Mouse (Mus musculus) regulatory T cell (primary cell): ENCODE results near the gene Grn.

ENCODE experiments used
- in situ Hi-C: fragments of 300-600 bp; cut with MboI, MseI; formaldehyde crosslinking; loops from one replicate; pipeline ENCODE4 v1.15.1; 2025; ENCODE audit warnings: high pct_unique_total_duplicates

Gene Grn

DNA sequence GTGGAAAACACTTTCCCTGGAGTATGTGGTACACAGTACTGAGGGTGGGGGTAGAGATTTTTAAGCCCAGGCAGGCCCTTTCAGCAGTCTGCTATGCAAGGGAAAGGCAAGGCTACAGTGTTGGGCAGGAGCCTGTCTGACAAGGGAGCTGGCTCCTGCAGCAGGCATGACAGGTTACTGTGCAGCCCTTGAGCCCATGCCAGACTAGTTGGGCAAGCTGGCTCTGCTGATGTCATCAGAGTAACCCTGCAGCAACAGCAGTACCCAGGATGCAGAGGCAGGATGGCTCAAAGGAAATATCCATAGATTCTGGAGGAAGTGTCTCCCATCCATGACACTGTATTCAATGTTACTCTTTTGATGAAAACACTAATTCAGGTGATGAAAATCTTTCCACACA, 11.2 kb upstream of the Grn start:
- in situ Hi-C loops: loop anchor here (25.0 kb wide), 1 partner anchor 957 kb away; the partner anchor contains the start of genes Rnd2 and Vat1

GRCm38 (mm10) chr11:102421559-102421958, 8.6 kb upstream of the Grn start:
- in situ Hi-C loops: loop anchor here (25.0 kb wide), 1 partner anchor 959 kb away; the partner anchor contains the start of genes Rnd2 and Vat1

DNA sequence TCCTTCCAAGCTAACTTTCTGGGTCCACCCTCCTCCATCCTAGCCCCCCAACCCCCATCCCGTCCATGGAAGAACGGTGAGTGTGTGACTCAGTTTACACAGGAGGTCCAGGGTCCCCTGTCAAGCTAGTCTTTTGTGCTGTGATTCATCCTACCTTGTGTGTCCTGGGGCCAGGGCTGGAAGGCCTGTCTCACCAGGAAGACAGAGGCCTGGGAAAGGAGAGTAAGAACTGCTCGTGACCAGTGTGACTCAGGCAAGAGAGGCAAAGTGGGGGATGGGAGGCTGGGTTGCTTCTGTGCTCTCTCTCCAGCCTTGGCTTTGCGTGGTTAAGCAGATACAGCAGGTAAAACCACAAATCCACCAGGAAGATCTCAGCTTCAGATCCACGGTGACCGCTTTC, 5.4 kb upstream of the Grn start:
- in situ Hi-C loops: loop anchor here (25.0 kb wide), 1 partner anchor 962 kb away; the partner anchor contains the start of genes Rnd2 and Vat1

GRCm38 (mm10) chr11:102425555-102426316, 4.4 kb upstream of the Grn start:
- in situ Hi-C loops: no loop called here

DNA sequence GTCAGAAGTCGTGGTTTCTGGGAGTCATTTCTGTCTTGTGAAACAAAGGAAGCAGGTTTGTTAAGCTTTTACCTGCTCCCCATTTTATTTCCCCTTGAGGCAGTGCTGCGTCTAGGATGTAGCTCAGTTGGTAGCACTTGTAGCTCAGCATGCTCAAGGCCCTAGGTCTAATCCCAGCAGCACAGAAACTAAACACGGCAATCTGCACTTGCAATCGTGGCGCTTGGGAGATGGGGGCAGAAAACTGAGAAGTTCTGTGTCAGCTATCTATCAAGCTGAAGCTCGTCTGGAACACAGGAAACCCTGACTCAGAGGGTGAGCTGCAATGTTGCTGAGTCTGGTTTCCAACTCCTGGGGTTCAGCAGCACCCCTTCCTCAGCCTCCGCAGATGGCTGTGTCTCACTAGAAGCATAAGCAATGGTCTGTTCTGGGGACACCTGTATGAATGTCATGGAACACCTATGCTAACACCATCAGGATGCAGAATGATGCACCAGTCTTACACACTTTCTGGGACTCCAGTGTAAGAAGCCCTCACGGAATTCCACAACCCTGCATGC, 1.1 kb upstream of the Grn start:
- in situ Hi-C loops: no loop called here

GRCm38 (mm10) chr11:102429551-102429950, 564 bp upstream of the Grn start:
- in situ Hi-C loops: no loop called here

DNA sequence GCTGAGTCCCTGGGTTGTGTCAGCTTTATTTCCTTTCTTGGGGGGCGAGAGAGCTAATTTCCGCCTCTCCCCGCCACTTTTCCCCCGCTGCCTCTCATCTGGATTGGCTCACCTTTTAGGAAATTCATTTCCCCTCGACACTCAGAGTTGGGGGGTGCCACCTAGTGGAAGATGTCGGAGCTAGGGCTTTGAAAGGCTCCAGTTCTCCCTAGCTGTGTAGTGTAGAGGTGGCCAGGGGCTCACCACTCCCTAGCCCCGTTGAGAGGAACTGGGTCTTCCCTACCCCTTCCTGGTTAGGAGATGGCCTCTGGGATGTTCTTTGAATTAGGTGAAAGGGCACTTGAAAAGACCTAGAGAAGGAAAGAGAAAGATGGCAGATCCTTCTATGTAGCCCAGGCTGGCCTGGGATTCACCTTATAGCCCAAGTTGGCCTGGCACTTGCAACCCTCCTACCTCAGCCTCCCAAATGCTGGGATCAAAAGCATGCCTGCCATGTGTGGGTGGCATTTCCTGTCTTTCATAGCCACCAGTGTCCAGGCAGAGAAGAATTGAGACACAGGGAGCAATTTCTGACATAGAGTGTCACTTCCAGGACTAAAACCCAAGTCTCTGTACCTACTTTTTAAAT, 1.0 kb downstream of the Grn start:
- in situ Hi-C loops: loop anchor here (5.0 kb wide), 1 partner anchor 119 kb away; no protein-coding TSS in a partner anchor

DNA sequence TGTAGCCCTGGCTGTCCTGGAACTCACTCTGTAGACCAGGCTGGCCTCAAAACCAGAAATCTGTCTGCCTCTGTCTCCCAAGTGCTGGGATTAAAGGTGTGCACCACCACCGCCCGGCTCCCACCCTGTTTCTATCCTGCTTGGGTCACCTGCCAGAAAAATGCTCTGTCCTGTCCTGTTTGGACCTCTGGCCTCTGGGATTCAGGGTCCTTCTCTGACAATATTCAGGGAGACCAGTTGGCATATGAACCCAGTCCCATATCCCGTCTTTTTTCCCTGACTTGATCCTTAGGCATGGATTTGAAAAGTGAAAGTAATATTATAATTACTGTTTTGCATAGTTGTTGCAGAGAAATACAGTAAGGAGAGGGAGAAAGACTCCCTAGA, 1.6 kb downstream of the Grn start:
- in situ Hi-C loops: loop anchor here (5.0 kb wide), 1 partner anchor 119 kb away; no protein-coding TSS in a partner anchor

GRCm38 (mm10) chr11:102432115-102432843, 2.2 kb downstream of the Grn start:
- in situ Hi-C loops: loop anchor here (5.0 kb wide), 1 partner anchor 120 kb away; no protein-coding TSS in a partner anchor

GRCm38 (mm10) chr11:102432896-102433295, 2.8 kb downstream of the Grn start:
- in situ Hi-C loops: loop anchor here (5.0 kb wide), 1 partner anchor 121 kb away; no protein-coding TSS in a partner anchor

GRCm38 (mm10) chr11:102433866-102434265, 3.8 kb downstream of the Grn start:
- in situ Hi-C loops: loop anchor here (5.0 kb wide), 1 partner anchor 122 kb away; no protein-coding TSS in a partner anchor

GRCm38 (mm10) chr11:102434406-102434805, 4.3 kb downstream of the Grn start:
- in situ Hi-C loops: loop anchor here (5.0 kb wide), 1 partner anchor 122 kb away; no protein-coding TSS in a partner anchor

DNA sequence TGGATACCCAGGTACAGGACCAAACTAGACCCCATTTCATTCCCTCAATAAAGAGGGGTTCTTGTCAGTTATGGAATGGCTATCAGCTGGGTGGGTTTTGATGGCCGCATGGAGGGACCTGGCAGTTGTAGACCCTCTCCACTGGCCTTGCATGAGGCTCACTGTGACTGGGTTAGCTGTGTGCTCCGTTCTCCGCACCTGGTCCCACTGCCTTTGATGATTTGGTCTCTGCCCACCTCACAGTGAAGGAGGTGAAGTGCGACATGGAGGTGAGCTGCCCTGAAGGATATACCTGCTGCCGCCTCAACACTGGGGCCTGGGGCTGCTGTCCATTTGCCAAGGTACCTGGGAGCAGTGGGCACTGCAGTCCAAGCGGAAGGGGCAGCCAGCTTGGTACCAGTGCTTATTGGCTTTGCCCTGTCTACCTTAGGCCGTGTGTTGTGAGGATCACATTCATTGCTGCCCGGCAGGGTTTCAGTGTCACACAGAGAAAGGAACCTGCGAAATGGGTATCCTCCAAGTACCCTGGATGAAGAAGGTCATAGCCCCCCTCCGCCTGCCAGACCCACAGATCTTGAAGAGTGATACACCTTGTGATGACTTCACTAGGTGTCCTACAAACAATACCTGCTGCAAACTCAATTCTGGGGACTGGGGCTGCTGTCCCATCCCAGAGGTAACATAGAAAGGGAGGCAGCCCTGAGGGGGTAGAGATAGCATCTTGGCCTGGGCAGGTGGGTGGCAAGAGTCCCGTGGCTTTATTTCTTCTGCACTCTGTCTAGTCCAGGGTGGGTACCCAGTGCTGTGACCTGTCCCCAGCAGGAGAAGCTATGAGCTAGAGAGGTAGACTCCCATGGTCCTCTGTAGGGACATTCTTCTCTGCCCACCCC, 4.9 kb downstream of the Grn start:
- in situ Hi-C loops: loop anchor here (5.0 kb wide), 1 partner anchor 123 kb away; no protein-coding TSS in a partner anchor

DNA sequence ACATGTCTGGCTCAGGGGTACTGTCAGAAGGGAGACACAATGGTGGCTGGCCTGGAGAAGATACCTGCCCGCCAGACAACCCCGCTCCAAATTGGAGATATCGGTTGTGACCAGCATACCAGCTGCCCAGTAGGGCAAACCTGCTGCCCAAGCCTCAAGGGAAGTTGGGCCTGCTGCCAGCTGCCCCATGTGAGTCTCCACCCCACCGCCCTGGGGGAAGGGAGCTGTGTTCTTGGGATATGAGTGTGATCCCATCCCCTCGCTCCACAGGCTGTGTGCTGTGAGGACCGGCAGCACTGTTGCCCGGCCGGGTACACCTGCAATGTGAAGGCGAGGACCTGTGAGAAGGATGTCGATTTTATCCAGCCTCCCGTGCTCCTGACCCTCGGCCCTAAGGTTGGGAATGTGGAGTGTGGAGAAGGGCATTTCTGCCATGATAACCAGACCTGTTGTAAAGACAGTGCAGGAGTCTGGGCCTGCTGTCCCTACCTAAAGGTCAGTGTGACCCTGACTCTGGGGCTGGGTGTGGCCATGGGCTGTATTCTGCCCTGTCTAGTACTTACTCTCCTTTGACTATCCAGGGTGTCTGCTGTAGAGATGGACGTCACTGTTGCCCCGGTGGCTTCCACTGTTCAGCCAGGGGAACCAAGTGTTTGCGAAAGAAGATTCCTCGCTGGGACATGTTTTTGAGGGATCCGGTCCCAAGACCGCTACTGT, 5.8 kb downstream of the Grn start:
- in situ Hi-C loops: no loop called here

DNA sequence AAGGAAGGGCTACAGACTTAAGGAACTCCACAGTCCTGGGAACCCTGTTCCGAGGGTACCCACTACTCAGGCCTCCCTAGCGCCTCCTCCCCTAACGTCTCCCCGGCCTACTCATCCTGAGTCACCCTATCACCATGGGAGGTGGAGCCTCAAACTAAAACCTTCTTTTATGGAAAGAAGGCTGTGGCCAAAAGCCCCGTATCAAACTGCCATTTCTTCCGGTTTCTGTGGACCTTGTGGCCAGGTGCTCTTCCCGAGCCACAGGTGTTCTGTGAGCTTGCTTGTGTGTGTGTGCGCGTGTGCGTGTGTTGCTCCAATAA, 6.3 kb downstream of the Grn start:
- in situ Hi-C loops: no loop called here

DNA sequence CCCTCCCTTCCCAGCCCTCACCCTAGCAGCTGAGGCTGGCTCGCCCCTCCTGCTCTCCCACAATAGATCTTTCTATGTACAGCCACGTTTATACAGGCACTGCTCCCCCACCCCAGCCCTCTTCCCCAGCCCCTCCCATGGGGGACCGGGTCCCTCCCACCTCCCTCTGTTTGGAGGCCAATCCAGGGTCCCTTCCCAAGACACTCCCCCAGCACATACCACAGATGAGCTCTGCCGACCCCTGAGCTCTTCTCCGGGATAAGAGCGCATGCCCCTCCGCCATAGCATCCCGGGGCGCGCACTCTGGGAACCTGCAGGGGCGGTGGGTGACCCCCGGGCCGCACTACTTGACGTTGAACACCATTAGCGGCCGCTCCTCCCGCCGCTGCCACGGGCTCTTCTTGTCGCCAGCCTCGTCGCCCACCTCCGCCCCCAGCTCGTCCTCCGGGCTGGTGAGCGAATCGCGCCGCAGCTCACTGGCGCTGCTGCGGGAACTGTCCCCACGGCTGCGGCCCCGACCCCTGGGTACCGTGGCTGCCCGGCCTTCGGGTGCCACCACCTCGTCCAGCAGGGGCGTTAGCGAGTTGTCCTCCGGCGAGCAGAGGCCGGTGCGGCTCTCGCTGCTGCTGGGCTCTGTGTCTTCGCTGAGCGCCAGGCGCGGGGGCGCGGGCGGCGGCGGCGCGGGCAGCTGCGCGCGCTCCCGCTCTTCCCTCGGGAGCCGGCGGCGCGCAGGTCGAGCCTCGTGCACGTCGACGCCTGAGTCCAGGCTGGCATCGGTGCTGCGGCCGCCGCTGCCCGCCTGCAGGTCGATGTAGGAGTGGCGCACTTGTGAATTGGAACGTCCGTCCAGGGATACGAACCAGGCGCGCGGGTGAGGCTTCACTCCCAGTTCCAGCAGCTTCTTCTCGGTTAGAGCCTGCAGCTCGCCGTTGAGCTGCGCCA, 7.3 kb downstream of the Grn start:
- in situ Hi-C loops: no loop called here

GRCm38 (mm10) chr11:102438212-102439092, 8.3 kb downstream of the Grn start:
- in situ Hi-C loops: no loop called here
